Mouse (Mus musculus) layer of hippocampus, adult 8-10 months (tissue): ENCODE results near the gene Cfd. TPM values are rescaled to one million over a fixed set of nuclear protein-coding genes. Genes with fewer than 3 reads are reported as not detected.

Experiments used
- DNase-seq, 2 experiments: peaks; one replicate each; pipeline ENCODE4 v3.0.0; 2022; ENCODE audit warnings: low spot score in 2 of 2
- total RNA-seq, 4 experiments: library from RNA; stranded (reverse); gene quantifications; 2 replicates each; pipeline ENCODE4 v1.2.4; 2022

The Cfd gene
- total RNA-seq, 4 experiments from 2014 or later: 0.39 TPM; not detected in 3

DNA sequence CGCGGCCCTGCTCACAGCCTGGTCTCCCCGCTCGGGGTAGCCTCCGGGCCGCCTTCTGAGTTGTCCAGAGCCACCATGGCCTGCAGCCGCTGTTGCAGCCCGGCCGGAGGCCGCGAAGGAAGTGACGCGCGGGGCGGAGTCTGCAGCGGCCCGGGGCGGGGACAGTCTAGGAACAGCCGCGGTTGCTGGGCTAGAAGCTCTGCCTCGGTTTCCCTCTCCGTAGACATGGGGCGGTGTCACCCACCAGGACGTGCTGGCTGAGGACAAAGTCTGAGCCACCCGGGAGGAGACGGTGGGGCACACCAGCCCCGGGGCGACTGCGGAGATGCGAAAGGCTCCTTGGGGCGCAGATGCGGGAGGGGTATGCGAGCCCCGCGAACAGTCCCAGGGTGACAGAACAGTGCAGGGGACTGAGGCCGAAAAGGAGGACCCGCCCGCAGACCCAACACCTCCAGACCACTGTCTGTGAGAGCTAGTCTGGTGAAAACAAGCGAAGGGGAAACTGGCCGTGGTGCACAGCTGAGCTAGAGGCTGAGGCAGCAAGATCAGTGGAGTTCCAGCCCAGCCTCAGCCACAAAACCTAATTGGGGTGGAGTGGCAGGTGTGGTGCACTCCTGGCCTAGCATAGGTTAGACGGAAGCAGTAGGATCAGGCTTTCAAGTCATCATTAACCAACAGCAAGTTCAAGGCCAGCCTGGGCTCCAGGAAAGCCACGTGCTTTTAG is 26.3 kb downstream of the Cfd start, which contains the start of gene Kiss1r:
Kiss1r (plus strand) TSS at position 164 of the 724 bp plus-strand sequence.
- peak; percentile 60 to 77 for DNase-seq

DNA sequence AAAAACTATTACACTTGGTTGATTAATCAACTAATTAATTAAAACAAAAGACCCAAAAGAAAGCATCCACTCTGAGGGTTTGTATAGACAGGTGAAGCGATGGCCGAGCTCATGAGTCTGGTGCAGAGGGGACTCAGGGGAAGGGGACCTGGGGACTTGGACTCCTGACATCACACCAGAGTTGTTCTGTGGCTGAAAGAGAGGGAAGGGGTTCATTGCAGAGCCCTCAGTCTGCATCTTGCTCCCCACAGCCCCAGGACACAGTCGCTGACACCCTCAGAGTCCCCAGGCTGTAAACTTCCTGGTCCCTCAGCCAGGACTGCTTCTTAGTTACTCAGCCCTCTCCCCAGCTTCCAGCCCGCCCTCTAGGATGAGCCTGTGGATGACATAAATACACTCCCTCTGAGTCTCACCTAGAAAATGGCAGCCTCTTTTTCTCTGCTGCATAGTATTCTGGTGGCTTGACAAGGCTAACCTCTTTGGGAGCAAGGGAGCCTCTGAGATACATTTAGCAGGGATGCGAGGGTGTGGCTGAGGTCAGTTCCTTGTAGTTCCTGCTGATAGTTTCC is 27.0 kb downstream of the Cfd start:
- DNase-seq: no peak

DNA sequence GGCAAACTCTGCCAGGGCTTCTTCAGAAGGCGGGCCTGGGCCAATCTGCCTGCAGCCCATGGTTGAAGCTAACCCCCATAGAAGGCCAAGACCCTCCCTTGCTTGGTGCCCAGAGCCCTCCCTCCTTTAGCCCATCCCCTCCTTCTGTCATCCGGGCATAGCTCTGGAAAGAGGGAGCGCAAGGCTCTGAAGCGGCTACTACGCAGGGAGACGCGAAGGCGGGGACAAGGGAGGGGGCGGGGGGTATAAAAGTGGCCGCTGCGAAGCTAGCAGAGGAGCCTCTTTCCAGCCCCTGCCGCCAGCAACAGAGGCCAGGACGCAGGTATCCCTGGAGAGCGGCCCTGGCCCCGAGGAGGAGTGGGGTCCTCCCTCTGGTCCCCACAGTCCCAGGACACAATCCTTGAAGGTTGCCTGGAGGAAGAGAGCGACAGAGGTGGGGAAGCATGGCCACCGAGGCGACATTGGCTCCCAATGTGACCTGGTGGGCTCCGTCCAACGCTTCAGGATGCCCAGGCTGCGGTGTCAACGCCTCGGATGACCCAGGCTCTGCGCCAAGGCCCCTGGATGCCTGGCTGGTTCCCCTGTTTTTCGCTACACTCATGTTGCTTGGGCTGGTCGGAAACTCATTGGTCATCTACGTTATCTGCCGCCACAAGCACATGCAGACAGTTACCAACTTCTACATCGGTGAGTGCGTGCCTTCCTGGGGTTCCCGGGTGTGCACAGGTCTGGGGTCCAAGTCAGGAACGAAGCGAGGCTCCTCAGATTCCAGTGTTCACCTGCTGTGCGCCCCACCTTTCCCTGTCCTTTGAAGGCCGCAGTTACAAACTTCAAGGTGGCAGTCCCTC is 27.8 kb downstream of the Cfd start:
- DNase-seq: no peak

DNA sequence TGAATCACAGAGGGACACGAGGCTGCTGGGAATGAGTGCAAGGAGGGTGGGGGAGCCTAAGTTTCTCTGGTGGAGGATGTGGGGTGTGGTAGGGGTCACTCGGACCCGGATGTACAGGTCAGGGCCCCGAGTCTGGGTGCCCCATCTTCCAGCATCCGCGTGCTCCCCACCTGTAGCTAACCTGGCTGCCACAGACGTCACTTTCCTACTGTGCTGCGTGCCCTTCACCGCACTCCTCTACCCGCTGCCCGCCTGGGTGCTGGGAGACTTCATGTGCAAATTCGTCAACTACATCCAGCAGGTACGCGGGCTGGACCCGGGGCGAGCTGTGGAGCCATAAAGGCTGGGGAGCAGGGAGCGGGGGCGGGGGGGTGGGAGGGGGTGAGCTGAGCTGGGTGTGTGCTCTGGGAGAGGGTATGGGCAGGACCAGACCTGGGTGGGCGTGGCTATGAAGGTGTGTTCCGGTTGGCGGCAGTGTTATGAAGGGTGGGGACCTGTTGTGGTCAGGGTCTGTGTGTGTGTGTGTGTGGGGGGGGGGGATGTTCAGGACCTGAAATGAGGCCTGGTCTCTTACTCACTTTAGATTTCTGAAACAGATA is 28.7 kb downstream of the Cfd start:
- DNase-seq: no peak

DNA sequence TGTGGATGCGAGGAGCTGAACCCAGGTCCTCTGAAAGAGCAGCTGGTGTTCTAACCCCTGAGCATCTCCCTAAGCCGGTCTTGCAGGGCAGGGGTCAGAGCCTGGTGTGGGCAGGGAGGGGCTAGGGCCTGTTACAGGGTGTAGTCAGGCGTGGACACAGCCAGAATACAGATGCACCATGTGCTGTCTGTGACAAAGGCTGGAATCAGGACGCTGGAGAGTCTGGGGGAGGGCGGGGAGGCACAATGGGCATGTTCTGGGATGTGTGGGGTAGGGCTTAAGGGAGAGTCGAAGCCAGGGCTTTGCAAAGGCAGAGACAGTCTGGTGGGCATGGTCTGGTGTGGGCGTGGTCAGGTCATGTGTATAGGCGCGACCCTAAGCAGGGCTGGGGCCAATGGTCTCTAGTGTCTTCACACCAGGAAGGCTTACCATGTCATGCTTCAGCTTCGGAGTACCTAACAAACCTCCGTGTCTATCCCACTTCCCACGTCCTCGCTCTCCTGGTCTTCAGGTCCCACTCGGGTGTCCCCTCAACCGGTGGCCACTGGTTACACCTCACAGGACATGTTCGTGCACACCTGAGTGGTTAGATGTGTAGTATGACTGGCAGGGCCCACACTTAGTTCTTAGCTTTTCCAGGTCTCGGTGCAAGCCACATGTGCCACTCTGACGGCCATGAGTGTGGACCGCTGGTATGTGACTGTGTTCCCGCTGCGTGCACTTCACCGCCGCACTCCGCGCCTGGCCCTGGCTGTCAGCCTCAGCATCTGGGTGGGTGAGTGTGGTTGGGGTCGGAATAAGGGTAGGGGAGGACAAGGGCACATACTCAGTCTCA is 29.6 kb downstream of the Cfd start:
- DNase-seq: no peak

DNA sequence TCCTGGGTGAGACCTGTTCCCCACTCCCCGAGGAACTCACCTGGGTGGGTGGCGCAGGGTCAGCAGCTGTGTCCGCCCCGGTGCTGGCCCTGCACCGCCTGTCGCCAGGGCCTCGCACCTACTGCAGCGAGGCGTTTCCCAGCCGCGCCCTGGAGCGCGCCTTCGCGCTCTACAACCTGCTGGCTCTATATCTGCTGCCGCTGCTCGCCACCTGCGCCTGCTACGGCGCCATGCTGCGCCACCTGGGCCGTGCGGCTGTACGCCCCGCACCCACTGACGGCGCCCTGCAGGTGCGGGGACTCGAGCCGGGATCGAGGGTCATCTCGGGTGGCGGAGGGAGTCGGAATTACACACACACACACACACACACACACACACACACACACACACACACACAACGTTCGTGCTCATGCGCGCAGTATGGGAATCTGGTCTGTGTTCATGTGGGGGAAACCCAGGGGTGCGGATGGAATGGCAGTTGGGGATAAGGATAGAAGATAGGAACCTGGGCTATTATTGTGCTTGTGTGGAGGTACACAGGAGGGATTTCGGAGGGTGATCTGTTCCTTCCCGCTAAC is 30.4 kb downstream of the Cfd start, which contains the start of gene R3hdm4:
R3hdm4 (minus strand) TSS at position 251 of the 578 bp plus-strand sequence.
- DNase-seq: no peak

DNA sequence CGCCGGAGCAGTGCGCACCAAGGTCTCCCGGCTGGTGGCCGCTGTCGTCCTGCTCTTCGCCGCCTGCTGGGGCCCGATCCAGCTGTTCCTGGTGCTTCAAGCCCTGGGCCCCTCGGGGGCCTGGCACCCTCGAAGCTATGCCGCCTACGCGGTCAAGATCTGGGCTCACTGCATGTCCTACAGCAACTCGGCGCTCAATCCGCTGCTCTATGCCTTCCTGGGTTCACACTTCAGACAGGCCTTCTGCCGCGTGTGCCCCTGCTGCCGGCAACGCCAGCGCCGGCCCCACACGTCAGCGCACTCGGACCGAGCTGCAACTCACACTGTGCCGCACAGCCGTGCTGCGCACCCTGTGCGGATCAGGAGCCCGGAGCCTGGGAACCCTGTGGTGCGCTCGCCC is 30.9 kb downstream of the Cfd start:
- DNase-seq: no peak

DNA sequence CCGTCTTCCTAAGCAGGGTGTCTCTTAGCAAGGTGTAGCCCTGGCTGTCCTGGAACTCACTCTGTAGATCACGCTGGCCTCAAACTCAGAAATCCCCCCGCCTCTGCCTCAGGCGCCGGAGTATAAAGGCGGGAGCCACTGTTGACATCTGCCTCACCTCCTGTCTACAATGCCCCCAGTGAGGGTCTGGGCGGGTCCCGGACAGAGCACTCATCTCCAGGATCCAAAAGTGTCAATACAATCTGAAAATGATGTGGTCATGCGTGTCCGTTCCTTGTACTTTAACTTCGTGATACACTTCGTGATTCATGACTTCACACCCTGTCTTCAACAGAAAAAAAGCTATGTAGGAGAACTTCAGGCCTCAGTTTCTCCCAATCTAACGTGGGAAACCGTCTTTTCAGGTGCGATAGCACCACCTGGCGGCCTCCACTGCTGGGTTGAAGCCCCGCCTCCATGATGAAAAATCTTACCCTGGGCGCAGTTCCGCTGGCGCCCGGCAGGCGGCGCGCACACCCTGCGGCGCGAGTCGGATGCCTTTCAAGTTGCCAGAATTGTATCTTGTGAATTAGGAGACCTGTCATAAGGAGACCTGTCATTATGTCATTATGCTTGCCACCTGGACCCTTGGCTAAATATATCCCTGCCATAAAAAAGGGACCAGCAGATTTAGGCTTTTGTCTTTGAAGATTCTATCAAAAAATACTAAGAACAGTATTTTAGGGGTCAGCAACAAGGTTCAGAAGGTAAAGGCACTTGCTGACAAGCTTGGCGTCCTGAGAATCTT is 34.5 kb downstream of the Cfd start:
- DNase-seq: peak; percentile 88 to 98

DNA sequence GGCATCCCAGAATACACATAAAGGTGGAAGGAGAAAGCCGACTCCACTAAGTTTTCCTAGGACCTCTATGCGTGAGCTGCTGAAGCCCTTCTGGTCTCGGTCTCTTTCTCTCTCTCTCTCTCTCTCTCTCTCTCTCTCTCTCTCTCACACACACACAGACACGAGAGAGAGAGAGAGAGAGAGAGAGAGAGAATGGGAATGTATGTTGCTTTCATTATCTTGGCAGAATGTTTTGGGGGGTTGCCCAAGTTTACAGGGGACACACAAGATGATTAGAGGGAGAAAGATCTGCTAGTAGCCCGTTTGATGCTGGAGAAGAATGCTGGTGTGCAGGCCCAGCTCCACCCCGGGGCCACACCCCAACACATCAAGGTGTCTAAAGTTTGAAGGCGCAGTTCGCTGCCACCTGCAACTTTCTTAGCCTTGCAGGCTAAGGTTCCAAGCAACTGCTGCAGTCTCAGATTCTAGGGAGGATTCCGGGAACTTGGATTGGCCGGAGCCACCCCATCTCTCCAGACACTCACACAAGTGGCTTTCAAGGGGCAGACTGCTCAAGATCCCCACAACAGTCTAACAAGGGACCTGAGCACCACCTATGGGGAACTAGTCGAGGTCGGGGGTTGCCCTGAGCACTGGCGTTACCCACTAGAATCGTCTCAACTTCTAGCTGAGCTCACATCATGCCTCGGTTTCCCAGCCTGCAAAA is 35.3 kb downstream of the Cfd start:
- no peak for DNase-seq

DNA sequence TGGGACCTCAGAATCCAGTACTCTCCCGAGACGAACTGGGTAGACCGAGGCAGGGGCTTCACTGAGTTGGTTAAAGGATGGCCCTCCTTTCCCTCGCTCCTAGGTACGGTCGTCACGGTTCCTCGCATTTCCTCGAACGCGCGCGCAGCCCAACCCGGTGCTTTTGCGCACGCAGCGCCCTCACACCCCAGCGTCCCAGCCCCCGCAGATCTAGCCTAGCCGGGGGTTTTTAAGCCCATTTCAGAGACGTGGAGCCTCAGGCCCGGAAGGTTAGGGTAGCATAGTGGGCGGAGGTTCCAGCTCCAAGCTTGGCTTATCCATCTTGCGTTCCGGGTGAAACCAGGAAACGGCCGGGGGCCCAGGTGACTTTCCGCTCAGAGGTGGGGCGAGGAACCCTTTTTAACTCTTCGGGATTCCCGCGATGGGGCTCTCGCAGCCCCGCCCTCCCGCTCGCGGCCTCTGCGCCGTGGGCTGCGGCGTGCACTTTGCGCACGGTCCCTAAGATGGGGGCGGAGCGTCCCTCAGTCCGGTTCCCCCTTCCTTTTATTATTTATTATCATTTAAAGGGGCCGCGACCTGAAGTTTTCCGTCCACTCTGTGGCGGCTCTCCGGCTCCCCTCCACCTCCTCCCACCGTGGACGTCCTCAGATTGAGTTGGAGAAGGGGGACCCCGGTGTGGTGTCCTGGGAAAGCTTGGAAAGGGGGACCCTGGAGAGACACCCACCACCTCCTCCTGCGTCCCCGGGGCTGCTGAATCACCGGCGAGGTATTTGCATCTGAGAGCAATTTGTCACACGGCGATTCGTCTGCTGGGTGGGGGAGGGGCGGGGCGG is 36.1 kb downstream of the Cfd start, which contains the start of gene Arid3a:
Arid3a (plus strand) TSS at position 553 of the 833 bp plus-strand sequence.
- peak; percentile 77 to 80 for DNase-seq

DNA sequence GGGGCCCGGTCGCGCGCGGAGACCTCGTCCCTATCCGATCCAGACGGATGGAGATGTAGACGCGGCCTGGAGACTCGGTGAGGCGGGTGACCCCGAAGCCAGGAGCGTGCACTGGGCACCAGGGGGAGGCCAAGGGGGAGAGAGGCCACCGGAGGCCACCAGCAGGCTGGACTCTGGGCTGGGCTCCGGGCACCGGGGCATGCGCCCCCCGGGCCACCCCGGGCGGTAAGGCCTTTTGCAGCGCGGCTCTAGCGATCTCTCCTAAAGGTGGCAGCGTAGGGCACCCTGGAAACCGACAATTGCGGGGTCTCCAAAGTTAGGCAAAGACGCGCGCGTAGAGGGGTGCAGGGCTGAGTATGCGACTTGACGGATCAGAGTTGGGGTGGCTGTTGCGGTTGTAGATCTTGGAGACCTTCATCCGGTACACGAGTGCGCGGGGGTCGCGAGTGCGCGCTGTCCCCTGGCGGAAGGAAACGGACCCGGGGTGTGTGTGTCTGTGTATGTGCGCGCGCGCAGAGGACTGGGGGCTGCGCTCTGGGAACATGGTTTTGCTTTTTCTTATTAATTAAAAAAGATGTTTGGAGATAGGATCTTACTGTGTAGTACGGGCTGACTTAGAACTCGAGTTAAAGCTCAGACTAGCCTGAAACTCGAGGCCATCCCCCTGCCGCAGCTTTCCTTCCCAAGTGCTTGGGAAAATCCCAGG is 36.8 kb downstream of the Cfd start:
- DNase-seq: no peak

DNA sequence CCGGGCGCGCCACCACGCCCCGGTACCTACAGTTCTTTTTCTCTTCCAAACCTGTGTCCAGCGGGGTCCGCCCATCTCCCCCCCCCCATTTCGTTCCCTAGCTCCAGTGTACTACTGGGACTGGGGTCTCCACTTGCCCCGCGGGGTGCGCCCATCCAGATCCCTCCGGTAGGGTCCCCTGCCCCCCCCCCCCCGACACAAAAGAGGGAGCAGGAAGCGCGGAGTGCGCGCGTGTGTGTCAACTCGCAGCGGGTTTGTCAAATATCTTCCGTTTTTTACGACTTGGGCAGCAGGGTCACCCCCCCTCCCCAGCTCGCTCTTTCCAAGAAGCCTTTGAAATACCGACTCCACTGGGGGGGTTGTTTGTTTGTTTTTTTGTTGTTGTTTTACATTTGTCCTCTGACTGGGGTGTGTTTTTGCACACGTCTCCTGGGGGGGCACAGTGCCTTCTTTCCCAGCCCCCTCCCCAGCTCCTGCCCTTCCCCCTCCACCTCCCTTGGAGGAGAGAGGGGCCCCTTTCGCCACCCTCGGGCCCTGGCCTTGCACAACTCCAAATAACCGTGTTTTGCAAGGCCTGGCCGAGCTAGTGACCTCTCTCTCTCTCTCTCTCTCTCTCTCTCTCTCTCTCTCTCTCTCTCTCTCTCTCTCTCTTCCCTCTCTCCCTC is 37.5 kb downstream of the Cfd start:
- DNase-seq: no peak

DNA sequence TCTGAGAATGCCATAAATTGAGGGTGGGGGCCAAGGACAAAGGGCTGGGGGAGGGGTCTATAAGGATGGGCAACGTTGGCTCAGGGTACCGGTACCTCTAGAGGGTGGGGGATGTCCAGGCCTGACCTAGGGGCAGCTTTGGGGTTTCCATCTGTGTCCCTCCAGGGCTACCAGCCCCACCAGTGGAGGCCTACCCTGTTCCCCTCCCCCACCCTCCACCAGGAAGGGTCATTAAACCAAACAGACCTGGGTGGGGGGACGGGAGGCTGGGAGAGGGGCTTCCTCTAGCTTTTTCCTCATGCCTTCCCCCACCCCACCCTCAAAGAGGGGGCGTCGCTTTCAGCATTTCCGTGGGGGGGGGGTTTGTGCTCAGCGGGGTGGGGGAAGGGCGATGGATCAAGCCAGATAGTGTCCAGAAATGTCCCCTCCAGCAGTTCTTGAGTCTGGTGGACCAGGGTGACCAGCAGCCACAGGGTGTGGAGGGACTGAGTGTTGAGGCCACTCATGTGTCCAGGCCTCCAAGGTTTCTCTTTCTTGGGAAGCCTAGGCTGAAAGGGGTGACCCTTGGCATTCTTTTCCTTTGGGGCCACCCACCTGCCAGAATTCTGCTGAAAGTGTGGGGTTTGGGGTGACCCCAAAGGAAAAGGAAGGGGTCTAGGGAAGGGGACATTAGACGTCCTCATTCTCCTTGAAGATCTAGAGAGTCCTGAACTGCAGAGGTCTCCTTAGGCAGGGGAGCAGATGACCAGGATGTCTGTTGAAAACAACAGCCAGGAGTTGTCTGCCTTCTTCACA is 38.5 kb downstream of the Cfd start:
- no peak for DNase-seq

DNA sequence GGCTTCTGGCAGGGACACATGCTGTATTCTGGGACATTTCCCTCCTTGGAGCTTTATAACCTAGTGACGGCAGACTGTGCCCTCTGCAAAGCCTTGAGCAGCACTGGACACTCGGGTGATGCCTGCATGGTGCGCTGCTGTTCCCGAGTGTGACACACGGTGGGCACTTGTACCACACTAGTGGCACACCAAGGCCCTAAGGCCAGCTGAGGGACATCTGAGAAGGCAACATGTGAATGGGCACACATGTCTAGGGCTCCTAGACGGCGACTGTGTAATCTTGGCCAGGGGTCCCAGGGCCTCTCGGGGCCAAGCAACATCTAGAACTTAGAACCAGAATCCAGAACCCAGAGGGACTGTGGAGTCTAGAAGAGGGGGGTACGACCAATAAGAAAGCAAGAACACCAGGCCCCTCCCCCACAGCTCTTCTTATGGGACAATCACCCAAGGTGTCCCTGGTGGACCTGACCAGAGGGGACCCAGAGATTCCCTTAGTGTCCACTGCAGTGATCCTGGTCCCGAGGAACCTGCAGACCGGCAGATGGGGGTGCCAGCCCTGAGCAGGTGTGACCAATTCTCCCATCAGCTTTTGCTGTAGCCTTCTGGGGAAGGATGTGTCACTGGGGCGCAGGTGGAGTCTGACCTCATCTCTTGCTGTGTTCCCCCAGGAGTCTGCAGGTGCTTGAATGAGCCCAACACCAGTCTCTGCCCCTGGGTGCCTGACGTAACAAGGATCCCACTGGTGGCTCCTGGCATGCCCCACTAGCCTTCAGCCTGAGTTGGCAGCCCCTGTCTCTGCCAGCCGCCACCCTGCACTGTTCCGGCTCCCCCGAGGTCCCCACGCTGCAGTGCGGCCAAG is 39.5 kb downstream of the Cfd start:
- no peak for DNase-seq

DNA sequence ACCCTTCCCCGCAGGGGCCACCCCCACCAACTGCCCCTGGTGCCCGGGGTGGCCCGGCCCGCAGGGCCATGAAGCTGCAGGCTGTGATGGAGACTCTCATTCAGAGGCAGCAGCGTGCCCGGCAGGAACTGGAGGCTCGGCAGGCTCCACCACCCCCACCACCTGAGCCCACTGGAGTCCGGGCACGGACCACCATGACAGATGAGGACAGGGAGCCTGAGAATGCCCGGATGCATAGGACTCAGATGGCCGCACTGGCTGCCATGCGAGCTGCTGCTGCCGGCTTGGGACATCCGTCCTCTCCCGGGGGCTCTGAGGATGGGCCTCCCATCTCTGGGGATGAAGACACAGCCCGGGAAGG is 40.2 kb downstream of the Cfd start:
- no peak for DNase-seq
